ENCODE assay signal across 8 mouse cellular contexts in genomic region chr12:3780931-3781471, GRCm38 (mm10). TPM values are rescaled to one million over a fixed set of nuclear protein-coding genes. Genes with fewer than 3 reads are reported as not detected.
DNase-seq lines count a peak whose midpoint lies in the region; ATAC-seq and TF ChIP-seq lines count a peak whose summit lies in the region.

No protein-coding gene starts in this region.

- no peak for TF ChIP-seq POLR2A in small intestine, adult 2 months (IDR thresholded peaks at IDR 0.05; ENCODE audit: low read depth, low read length)

- no peaks in the 10 kb centered on the region for H3K9me3 ChIP-seq in embryonic facial prominence, embryonic 10.5 days
- H3K9me3 ChIP-seq in hindbrain, embryonic 11.5 days (ENCODE audit: control insufficient read depth, low read length) = no peaks in the 10 kb centered on the region
- H3K9me3 ChIP-seq in liver, embryonic 13.5 days (replicated peaks) = no peaks in the 10 kb centered on the region

- 32% methylated on average over 7 of the region's 7 CpGs for WGBS in embryonic facial prominence, embryonic 10.5 days
- WGBS in hindbrain, embryonic 11.5 days = 37% methylated on average over 7 of the region's 7 CpGs
- WGBS in liver, embryonic 13.5 days (ENCODE audit: insufficient replicate concordance) = 42% methylated on average over 7 of the region's 7 CpGs
- WGBS in small intestine, adult 2 months = 64% methylated on average over 7 of the region's 7 CpGs

- no peak overlapping the region for H3K4me3 ChIP-seq in embryonic facial prominence, embryonic 10.5 days
- H3K4me3 ChIP-seq in hindbrain, embryonic 11.5 days (ENCODE audit: low read depth, low read length) = no peak overlapping the region
- no peak overlapping the region for H3K4me3 ChIP-seq in liver, embryonic 13.5 days (replicated peaks)
- no peak overlapping the region for H3K4me3 ChIP-seq in small intestine, adult 2 months (ENCODE audit: low read depth, low read length)

- peaks cover 64% of the 10 kb centered on the region for H3K4me1 ChIP-seq in embryonic facial prominence, embryonic 10.5 days
- peaks cover 15% of the 10 kb centered on the region for H3K4me1 ChIP-seq in hindbrain, embryonic 11.5 days (replicated peaks; ENCODE audit: control insufficient read depth, insufficient read depth, low read length)
- peaks cover 40% of the 10 kb centered on the region for H3K4me1 ChIP-seq in liver, embryonic 13.5 days (replicated peaks)
- peaks cover 35% of the 10 kb centered on the region for H3K4me1 ChIP-seq in small intestine, adult 2 months (ENCODE audit: control insufficient read depth, insufficient read depth, insufficient read length, low read length)

- H3K9ac ChIP-seq in hindbrain, embryonic 11.5 days (ENCODE audit: low read depth, low read length) = no peak overlapping the region
- no peak overlapping the region for H3K9ac ChIP-seq in liver, embryonic 13.5 days

- H3K27me3 ChIP-seq in embryonic facial prominence, embryonic 10.5 days (replicated peaks; ENCODE audit: low read depth, poor library complexity, severe bottlenecking) = peaks cover 6% of the 10 kb centered on the region; the same call in 1 of the 2 replicates
- H3K27me3 ChIP-seq in hindbrain, embryonic 11.5 days (ENCODE audit: control insufficient read depth, insufficient read depth, low read length) = no peaks in the 10 kb centered on the region
- no peaks in the 10 kb centered on the region for H3K27me3 ChIP-seq in liver, embryonic 13.5 days
- H3K27me3 ChIP-seq in small intestine, adult 2 months (ENCODE audit: control insufficient read depth, insufficient read depth, low read length) = no peaks in the 10 kb centered on the region

- TF ChIP-seq CTCF in small intestine, adult 2 months (IDR thresholded peaks at IDR 0.05; ENCODE audit: extremely low read depth, insufficient read length, insufficient replicate concordance, low read depth, low read length) = no peak

- DNase-seq in adrenal gland, adult (ENCODE audit: inconsistent age in 2 of 2, low spot score in 1 of 2) = peak; percentile 56 to 82
- no peak for DNase-seq in adrenal gland, adult 18-20 months (ENCODE audit: low spot score in 2 of 2)
- peak; percentile 76 for DNase-seq in 3T3-L1 (ENCODE audit: low read depth, low spot score)
- peak; percentile 76 for DNase-seq in embryonic facial prominence, embryonic 10.5 days (ENCODE audit: low spot score)
- peak; percentile 54 for DNase-seq in hindbrain, embryonic 11.5 days (ENCODE audit: low spot score)
- DNase-seq in liver, embryonic 13.5 days = no peak

- no peak overlapping the region for H3K4me2 ChIP-seq in hindbrain, embryonic 11.5 days (replicated peaks; ENCODE audit: low read depth, low read length)
- peak overlapping the region; percentile 21; the same call in 1 of the 2 replicates for H3K4me2 ChIP-seq in liver, embryonic 13.5 days

- peak; percentile 43; the same call in 1 of the 2 replicates for ATAC-seq in hindbrain, embryonic 11.5 days (ENCODE audit: low FRiP score)
- ATAC-seq in liver, embryonic 13.5 days (ENCODE audit: low read depth) = peak; percentile 29
- no peak for ATAC-seq in erythroid progenitor cell, adult 5-6 weeks (replicated peaks; ENCODE audit: low FRiP score, poor library complexity, severe bottlenecking)

- H3K27ac ChIP-seq in embryonic facial prominence, embryonic 10.5 days (replicated peaks) = peak overlapping the region; percentile 81
- peak overlapping the region; percentile 40; the same call in 1 of the 2 replicates for H3K27ac ChIP-seq in hindbrain, embryonic 11.5 days (ENCODE audit: low read depth, low read length)
- H3K27ac ChIP-seq in liver, embryonic 13.5 days = peak overlapping the region; percentile 83
- peak overlapping the region; percentile 85 for H3K27ac ChIP-seq in small intestine, adult 2 months (ENCODE audit: insufficient read depth, low read depth, low read length)

- H3K36me3 ChIP-seq in embryonic facial prominence, embryonic 10.5 days (replicated peaks) = no peaks in the 10 kb centered on the region; the same call in 1 of the 2 replicates
- H3K36me3 ChIP-seq in hindbrain, embryonic 11.5 days (ENCODE audit: control insufficient read depth, insufficient read depth, low read length) = no peaks in the 10 kb centered on the region
- H3K36me3 ChIP-seq in liver, embryonic 13.5 days = no peaks in the 10 kb centered on the region
- no peaks in the 10 kb centered on the region for H3K36me3 ChIP-seq in small intestine, adult 2 months (ENCODE audit: control insufficient read depth, insufficient read depth, low read length)

RNA-seq across cellular contexts. Expression of gene Dnmt3a, which starts 24.8 kb away (rescaled TPM):
- total RNA-seq in adrenal gland, adult 18-20 months (2021) = 10 to 100 TPM; 35.9 to 42.7 TPM
- polyA plus RNA-seq in embryonic facial prominence, embryonic 10.5 days (2016; fragmentation: Nextera tagmentation; extraction: Ambion mirVana) = 160 and 179 TPM in 2 replicates
- 68.6 and 75.5 TPM in 2 replicates for polyA plus RNA-seq in hindbrain, embryonic 11.5 days (2014; fragmentation: Nextera tagmentation; extraction: Ambion mirVana)
- 29.6 and 33.7 TPM in 2 replicates for polyA plus RNA-seq in liver, embryonic 13.5 days (2015; fragmentation: Nextera tagmentation; extraction: Ambion mirVana)
- 5.2 and 10.2 TPM in 2 replicates for polyA plus RNA-seq in small intestine, adult 2 months (2012; rRNA removed)
- 1.3 and 4.0 TPM in 2 replicates for total RNA-seq in erythroid progenitor cell, adult 5-6 weeks (2015; ENCODE audit: low replicate concordance)
- 0.83 and 3.7 TPM in 2 replicates for total RNA-seq in erythroid progenitor cell, adult 5-6 weeks (2017; ENCODE audit: low replicate concordance)

Comparison
In these comparisons a context has a peak if more than half of its experiments do, and no peak if none do; other contexts are left out.
1. DNase-seq: peak in adrenal gland, adult (2 of 2), 3T3-L1 (single experiment), embryonic facial prominence, embryonic 10.5 days (single experiment) and hindbrain, embryonic 11.5 days (single experiment); none in adrenal gland, adult 18-20 months (0 of 2) and liver, embryonic 13.5 days (single experiment).
2. Peak in every context shown above with its lines, with median percentiles within 50 percentile points of each other: H3K27ac ChIP-seq.